Mouse (Mus musculus): ENCODE measurements at regions not wholly inside any gene's neighbourhood (a gene's known extent, or its start where the extent isn't known, plus 50 kb on each side); places are given as distances from the start of the nearest gene placed in this dataset.

GRCm38 (mm10) chr1:135665484-135665883, 54.4 kb upstream of the Csrp1 start:
- DNase-seq = peak; percentile 47

DNA sequence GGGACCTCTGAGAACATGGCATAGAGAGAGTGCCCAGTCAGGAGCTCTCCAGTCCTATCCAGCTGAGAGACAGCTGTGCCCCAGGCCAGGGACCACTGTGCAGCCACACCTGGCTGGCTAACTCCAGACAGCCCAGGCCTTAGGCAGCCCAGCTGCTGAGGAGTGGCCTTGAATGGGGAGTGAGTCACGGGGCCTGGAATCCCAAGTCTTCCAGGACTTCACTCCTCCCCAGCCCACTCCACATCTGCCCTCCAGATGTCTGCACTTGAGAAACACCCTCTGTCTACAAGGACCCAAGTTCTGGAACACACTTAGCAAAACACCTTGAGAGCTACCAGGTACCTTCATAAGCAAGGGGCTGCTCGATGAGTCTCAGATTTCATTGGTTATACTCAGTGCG, 51.5 kb upstream of the Csrp1 start:
- DNase-seq = no peak

DNA sequence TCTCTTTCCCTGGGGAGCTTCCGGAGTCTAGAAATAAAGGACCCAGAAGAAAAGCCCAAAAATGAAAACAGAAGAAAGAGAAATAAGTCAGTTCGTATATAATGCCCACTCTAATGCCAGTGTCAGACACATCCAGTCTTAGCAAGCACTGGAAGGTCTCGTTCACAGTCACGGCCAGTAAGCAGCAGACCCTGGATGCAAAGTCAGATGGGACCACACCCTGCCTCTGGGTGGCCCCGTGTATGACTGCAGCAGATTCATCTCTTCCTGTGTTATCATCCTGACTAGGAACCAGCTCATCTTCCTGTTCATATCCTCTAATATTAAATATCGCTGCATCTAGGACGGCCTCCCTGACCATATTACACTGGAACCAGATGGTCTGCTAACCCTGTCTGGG, 50.9 kb upstream of the Csrp1 start:
- no peak for DNase-seq

DNA sequence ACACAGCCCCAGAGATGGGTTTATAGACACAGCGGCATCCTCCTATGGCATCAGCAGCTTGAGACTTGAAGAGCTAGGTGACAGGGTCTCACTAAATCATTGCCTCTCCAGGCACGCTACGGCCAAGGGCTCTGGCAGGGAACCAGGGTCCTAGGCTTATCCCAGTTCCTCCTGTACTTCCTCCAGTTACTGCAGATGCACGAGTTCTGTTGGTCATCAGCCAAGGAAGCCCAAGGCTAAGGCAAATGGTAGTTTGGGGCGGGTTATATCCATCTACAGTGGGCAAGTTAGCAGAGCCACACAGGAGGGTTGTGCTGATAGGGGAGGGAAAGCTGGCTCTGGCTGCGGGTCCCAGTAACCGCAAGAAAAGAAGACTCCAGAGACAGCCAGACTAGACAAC, 50.1 kb upstream of the Csrp1 start:
- no peak for DNase-seq

Measured in cerebellum, adult 9-11 months (tissue).